Mouse (Mus musculus) E14TG2a.4 (cell line): ENCODE results near the gene Scp2.

Experiments used
- H3K27me3 ChIP-seq: 2 replicates; pipeline ENCODE4 v1.6.1; 2014; ENCODE audit warnings: low read length, control low read depth; ENCODE audit not compliant: insufficient read depth
- H3K36me3 ChIP-seq: 2 replicates; pipeline ENCODE4 v1.6.1; 2014; ENCODE audit warnings: low read length, control low read depth; ENCODE audit not compliant: insufficient read depth
- H3K4me1 ChIP-seq: replicated peaks from 2 replicates; pipeline ENCODE4 v1.6.1; 2014; ENCODE audit warnings: low read depth, low read length, control low read depth
- H3K4me3 ChIP-seq: replicated peaks from 2 replicates; pipeline ENCODE4 v1.5.1; 2014; ENCODE audit warnings: mild to moderate bottlenecking, low read length
- H3K9me3 ChIP-seq: 2 replicates; pipeline ENCODE4 v1.6.1; 2014; ENCODE audit warnings: low read length, control low read depth
- CTCF ChIP-seq: conservative IDR thresholded peaks from 2 replicates; pipeline ENCODE4 v1.5.1; 2014; ENCODE audit warnings: low read length
- NANOG ChIP-seq: IDR thresholded peaks from 2 replicates; pipeline ENCODE4 v1.6.1; 2014; ENCODE audit warnings: borderline replicate concordance, low read length, mixed read lengths
- POU5F1 ChIP-seq: IDR thresholded peaks from 2 replicates; pipeline ENCODE4 v1.6.1; 2014; ENCODE audit warnings: low read length, borderline replicate concordance

Scp2 gene

GRCm38 (mm10) chr4:108059601-108060379, 85.0 kb downstream of the Scp2 start:
- H3K9me3 ChIP-seq = no peaks in the 10 kb centered on the region
- no peak overlapping the region for H3K4me3 ChIP-seq
- peaks cover 55% of the 10 kb centered on the region for H3K36me3 ChIP-seq
- TF ChIP-seq CTCF (no peak), POU5F1 (no peak), NANOG (no peak)
- H3K27me3 ChIP-seq = no peaks in the 10 kb centered on the region
- peaks cover 20% of the 10 kb centered on the region for H3K4me1 ChIP-seq

- no peaks in the 10 kb centered on the region for H3K9me3 ChIP-seq
- H3K4me1 ChIP-seq = peaks cover 20% of the 10 kb centered on the region
- no peaks in the 10 kb centered on the region for H3K27me3 ChIP-seq
- TF ChIP-seq NANOG (no peak), CTCF (no peak), POU5F1 (no peak)
- no peak overlapping the region for H3K4me3 ChIP-seq
- H3K36me3 ChIP-seq = peaks cover 63% of the 10 kb centered on the region
These were observed 86.6 kb downstream of the Scp2 start for GRCm38 (mm10) chr4:108058166-108058565.

- Histone ChIP-seq H3K27me3 (no peaks in the 10 kb centered on the region), H3K4me3 (no peak overlapping the region), H3K36me3 (peaks cover 67% of the 10 kb centered on the region), H3K4me1 (peaks cover 23% of the 10 kb centered on the region), H3K9me3 (no peaks in the 10 kb centered on the region)
- TF ChIP-seq NANOG = no peak
- TF ChIP-seq CTCF = no peak
- TF ChIP-seq POU5F1 = no peak
These were observed 87.6 kb downstream of the Scp2 start for GRCm38 (mm10) chr4:108057247-108057646.

DNA sequence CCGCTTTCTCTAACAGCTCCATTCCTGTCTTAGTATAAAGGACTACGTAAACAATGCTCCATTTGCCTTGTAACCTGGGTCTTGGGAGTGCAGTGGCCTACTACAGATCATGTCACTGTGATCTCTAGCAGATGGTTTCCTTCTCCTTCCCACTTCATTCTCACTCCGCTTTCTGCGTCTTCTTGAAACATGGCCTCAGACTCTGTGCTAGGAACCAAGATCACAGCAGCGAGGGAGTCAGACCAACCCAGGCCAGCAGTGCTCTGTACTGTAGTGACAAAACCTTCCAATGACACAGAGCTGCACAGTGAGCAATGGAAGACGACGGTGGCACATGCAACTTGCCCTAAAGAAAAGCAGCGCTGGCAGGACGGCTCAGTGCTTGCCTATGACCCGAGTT, 88.9 kb downstream of the Scp2 start:
- H3K4me3 ChIP-seq = no peak overlapping the region
- no peaks in the 10 kb centered on the region for H3K9me3 ChIP-seq
- peaks cover 22% of the 10 kb centered on the region for H3K4me1 ChIP-seq
- TF ChIP-seq CTCF (no peak), NANOG (no peak), POU5F1 (no peak)
- H3K36me3 ChIP-seq = peaks cover 74% of the 10 kb centered on the region
- no peaks in the 10 kb centered on the region for H3K27me3 ChIP-seq

DNA sequence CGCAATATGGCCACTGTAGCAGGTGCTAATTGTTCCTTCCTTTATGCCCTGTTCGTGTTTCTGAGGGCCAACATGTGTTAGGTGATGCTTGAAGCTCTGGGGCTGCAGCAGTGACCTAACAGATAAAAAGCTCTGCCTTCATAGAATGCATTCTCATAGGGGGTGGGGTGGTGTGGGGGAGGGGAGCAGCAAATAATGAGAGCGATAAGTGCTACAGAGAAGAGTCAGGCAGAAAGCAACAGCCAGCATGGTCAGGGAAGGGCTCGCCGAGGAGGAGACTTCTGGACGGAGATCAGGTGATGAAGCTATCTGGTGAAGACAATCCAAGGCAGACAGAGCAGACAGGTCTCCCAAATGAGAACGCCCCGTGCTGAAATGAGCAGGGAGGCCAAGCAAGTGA, 92.1 kb downstream of the Scp2 start:
- Histone ChIP-seq H3K9me3 (no peaks in the 10 kb centered on the region), H3K36me3 (peaks cover 75% of the 10 kb centered on the region), H3K4me1 (peaks cover 3% of the 10 kb centered on the region; the same call in 1 of the 2 replicates), H3K4me3 (no peak overlapping the region), H3K27me3 (no peaks in the 10 kb centered on the region)
- TF ChIP-seq POU5F1 (no peak), NANOG (no peak), CTCF (no peak)

DNA sequence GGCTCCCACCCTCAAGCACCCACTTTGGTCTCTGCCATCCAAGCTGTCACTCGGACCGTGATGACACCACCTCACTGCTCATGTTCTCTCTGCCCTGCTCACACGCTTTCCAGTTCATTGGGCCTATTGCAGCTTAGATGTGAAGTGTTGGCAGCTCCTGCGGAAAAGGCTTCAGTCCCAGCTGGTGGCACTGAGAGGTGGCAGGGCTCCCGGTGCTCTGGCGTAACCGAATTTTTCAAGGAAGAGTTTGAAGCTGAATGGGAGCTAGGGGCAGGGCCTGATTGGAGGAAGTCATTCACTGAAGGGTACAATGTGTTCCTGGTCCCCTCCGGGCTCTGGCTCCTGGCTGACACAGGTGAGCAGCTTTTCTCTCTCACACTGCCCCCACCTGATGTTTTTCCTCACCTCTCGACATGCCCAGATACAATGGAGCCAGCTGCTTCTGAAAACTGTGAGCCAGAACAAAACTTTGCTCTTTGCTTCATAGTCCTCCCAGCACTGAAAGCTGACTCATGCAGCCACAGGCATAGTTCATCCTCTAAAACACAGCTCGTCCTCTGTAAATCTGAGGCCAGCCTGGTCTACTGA, 93.0 kb downstream of the Scp2 start:
- H3K27me3 ChIP-seq = no peaks in the 10 kb centered on the region
- no peaks in the 10 kb centered on the region for H3K9me3 ChIP-seq
- no peak overlapping the region for H3K4me3 ChIP-seq
- TF ChIP-seq NANOG (no peak), POU5F1 (no peak), CTCF (no peak)
- peaks cover 82% of the 10 kb centered on the region for H3K36me3 ChIP-seq
- H3K4me1 ChIP-seq = peaks cover 3% of the 10 kb centered on the region; the same call in 1 of the 2 replicates

GRCm38 (mm10) chr4:108046136-108046535, 98.7 kb downstream of the Scp2 start:
- no peaks in the 10 kb centered on the region for H3K27me3 ChIP-seq
- peaks cover 5% of the 10 kb centered on the region; the same call in 1 of the 2 replicates for H3K4me1 ChIP-seq
- no peak overlapping the region for H3K4me3 ChIP-seq
- TF ChIP-seq POU5F1 (no peak), CTCF (no peak), NANOG (no peak)
- peaks cover 65% of the 10 kb centered on the region for H3K36me3 ChIP-seq
- H3K9me3 ChIP-seq = no peaks in the 10 kb centered on the region

DNA sequence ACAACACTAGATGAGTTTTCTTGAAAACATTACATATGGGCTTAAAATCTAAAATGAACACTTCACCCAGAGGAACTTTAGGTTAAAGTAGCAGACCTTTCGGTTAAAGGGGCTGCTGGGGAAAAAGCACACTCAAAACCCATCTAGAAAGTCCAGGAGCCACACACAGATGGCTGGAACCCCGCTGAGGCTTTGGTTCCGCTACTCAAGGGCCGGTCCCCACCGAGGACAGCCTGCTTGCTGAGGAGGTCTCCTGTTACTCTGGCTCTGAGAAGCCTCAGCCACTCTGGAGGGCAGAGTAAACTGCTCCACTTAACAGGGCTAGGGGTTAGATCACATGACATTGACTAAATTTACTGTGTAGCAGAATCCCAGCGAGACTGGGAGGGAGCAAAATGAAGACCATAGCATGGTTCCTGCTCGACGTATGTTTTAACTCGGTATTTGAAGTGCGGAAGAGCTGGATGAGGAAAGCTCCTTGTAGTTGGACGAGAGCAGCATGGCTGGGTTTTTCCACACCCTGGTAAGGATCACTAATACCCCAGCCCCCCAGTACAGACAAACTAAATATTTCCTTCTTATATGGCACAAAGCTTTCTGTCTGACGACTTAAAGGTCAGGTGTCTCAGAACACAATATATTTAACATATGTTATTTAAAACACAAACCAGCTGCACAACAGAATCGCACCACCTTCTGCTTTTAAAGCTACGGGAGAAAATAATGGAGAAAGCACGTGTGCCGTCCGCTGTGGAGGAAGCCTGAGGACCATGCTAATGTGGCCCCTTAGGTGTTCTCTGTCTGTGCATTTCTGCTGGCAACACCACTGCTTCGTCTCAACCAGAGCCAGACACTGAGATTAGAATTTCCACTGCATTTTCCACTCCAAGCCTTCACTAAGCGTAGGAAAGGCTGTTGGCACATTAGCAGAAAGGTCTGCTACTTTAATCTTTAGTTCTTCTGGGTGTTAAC, 99.4 kb downstream of the Scp2 start:
- Histone ChIP-seq H3K36me3 (peaks cover 60% of the 10 kb centered on the region), H3K27me3 (no peaks in the 10 kb centered on the region), H3K9me3 (no peaks in the 10 kb centered on the region), H3K4me1 (peaks cover 5% of the 10 kb centered on the region; the same call in 1 of the 2 replicates), H3K4me3 (no peak overlapping the region)
- no peak for TF ChIP-seq POU5F1
- TF ChIP-seq NANOG = no peak
- TF ChIP-seq CTCF = no peak
